In the genomic region with DNA sequence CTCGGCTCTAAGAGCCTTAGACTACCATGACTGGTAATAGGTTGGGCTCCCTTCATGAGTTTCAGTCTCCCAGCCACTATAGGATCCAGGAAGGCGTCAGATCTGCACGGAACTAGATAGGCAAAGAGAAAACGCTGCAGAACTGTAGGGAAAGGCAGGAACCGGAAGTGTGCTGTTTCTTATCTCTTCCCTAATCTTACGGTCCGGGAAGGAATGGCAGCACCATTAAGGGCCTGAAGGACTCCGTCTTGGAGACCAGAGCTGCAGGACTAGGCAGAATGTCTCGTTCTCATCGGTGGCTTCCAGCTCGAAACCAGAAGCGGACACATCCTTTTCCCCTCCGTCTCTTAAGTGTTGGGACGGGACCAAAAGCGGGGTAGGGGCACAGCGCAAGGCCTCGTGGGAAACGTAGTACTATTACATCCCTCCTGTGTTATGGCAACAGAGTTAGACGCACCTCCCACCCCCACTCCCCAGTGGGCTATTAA, we compare ENCODE assay signal across 8 mouse cellular contexts. TPM values are rescaled to one million over a fixed set of nuclear protein-coding genes. Genes with fewer than 3 reads are reported as not detected.
DNase-seq lines count a peak whose midpoint lies in the region; ATAC-seq lines count a peak whose summit lies in the region.

No protein-coding gene starts in this region.

- H3K36me3 ChIP-seq in intestine, embryonic 16.5 days (ENCODE audit: control insufficient read depth, insufficient read depth, low read length) = peaks cover 6% of the 10 kb centered on the region; the same call in 1 of the 2 replicates

- DNase-seq in adrenal gland, postnatal 25 days = peak; percentile 59
- peak; percentile 71 for DNase-seq in embryo, embryonic 9.5 days (ENCODE audit: extremely low spot score)
- peak; percentile 52 for DNase-seq in left cerebral cortex, postnatal 4 days
- DNase-seq in mesoderm, embryonic 11.5 days (ENCODE audit: low read depth, low spot score) = peak; percentile 66
- peak; percentile 69 for DNase-seq in right cerebral cortex, postnatal 25 days
- DNase-seq in urinary bladder, postnatal 36 days (ENCODE audit: low spot score in 2 of 2) = peak; percentile 57 to 65

- peak overlapping the region; percentile 88 for H3K27ac ChIP-seq in intestine, embryonic 16.5 days (ENCODE audit: low read length)

- ATAC-seq in granulocyte monocyte progenitor cell, adult 5-6 weeks (replicated peaks; ENCODE audit: poor library complexity, severe bottlenecking) = peak; percentile 75
- peak; percentile 90 for ATAC-seq in intestine, embryonic 16.5 days

- no peaks in the 10 kb centered on the region for H3K27me3 ChIP-seq in intestine, embryonic 16.5 days (replicated peaks; ENCODE audit: control insufficient read depth, insufficient read depth, low read length)

- WGBS in intestine, embryonic 16.5 days = 5% methylated on average over 19 of the region's 19 CpGs

- intact Hi-C loops in left cerebral cortex, postnatal 4 days (cut with DNase I) = no loop called here

- no peaks in the 10 kb centered on the region for H3K9me3 ChIP-seq in intestine, embryonic 16.5 days (ENCODE audit: control insufficient read depth, low read length)

- peak overlapping the region; percentile 70 for H3K4me2 ChIP-seq in intestine, embryonic 16.5 days (ENCODE audit: low read depth, low read length)

- H3K4me1 ChIP-seq in intestine, embryonic 16.5 days (ENCODE audit: control insufficient read depth, insufficient read depth, low read length) = peaks cover 4% of the 10 kb centered on the region

- peak overlapping the region; percentile 56 for H3K4me3 ChIP-seq in intestine, embryonic 16.5 days (ENCODE audit: low read length)

- peak overlapping the region; percentile 79 for H3K9ac ChIP-seq in intestine, embryonic 16.5 days (ENCODE audit: low read depth, low read length)

RNA-seq across cellular contexts. Expression of a gene that starts 11.9 kb away (rescaled TPM):
- 829 and 881 TPM in 2 replicates for total RNA-seq in adrenal gland, postnatal 25 days (2021)
- total RNA-seq in granulocyte monocyte progenitor cell, adult 5-6 weeks (2014; fragmentation: Nextera tagmentation) = 2,621 and 2,837 TPM in 2 replicates
- 1,142 and 1,421 TPM in 2 replicates for total RNA-seq in granulocyte monocyte progenitor cell, adult 5-6 weeks (2017)
- 904 and 1,023 TPM in 2 replicates for polyA plus RNA-seq in intestine, embryonic 16.5 days (2015; fragmentation: Nextera tagmentation; extraction: Ambion mirVana)
- total RNA-seq in left cerebral cortex, postnatal 4 days (2021) = 100 to 1,000 TPM; 784 to 787 TPM

RNA-seq across cellular contexts. Expression of a gene that starts 12.6 kb away (rescaled TPM):
- 13.6 and 17.5 TPM in 2 replicates for total RNA-seq in adrenal gland, postnatal 25 days (2021)
- total RNA-seq in granulocyte monocyte progenitor cell, adult 5-6 weeks (2014; fragmentation: Nextera tagmentation) = 26.6 and 32.4 TPM in 2 replicates
- 4.8 and 8.1 TPM in 2 replicates for total RNA-seq in granulocyte monocyte progenitor cell, adult 5-6 weeks (2017)
- 13.3 and 13.5 TPM in 2 replicates for polyA plus RNA-seq in intestine, embryonic 16.5 days (2015; fragmentation: Nextera tagmentation; extraction: Ambion mirVana)
- 10 to 100 TPM; 13.1 to 13.7 TPM for total RNA-seq in left cerebral cortex, postnatal 4 days (2021)

RNA-seq across cellular contexts. Expression of a gene that starts 17.0 kb away (rescaled TPM):
- 0.18 and 0.29 TPM in 2 replicates for total RNA-seq in adrenal gland, postnatal 25 days (2021)
- total RNA-seq in granulocyte monocyte progenitor cell, adult 5-6 weeks (2014; fragmentation: Nextera tagmentation) = 0.92 and 0.95 TPM in 2 replicates
- total RNA-seq in granulocyte monocyte progenitor cell, adult 5-6 weeks (2017) = 0.26 and 0.88 TPM in 2 replicates
- 0.18 and 0.27 TPM in 2 replicates for polyA plus RNA-seq in intestine, embryonic 16.5 days (2015; fragmentation: Nextera tagmentation; extraction: Ambion mirVana)
- 1 to 10 TPM; 1.2 to 1.6 TPM for total RNA-seq in left cerebral cortex, postnatal 4 days (2021)

RNA-seq across cellular contexts. Expression of a gene that starts 29.2 kb away (rescaled TPM):
- 3.6 and 3.7 TPM in 2 replicates for total RNA-seq in adrenal gland, postnatal 25 days (2021)
- 3.4 and 3.6 TPM in 2 replicates for total RNA-seq in granulocyte monocyte progenitor cell, adult 5-6 weeks (2014; fragmentation: Nextera tagmentation)
- 2.5 and 3.1 TPM in 2 replicates for total RNA-seq in granulocyte monocyte progenitor cell, adult 5-6 weeks (2017)
- polyA plus RNA-seq in intestine, embryonic 16.5 days (2015; fragmentation: Nextera tagmentation; extraction: Ambion mirVana) = 2.2 and 2.9 TPM in 2 replicates
- total RNA-seq in left cerebral cortex, postnatal 4 days (2021) = 10 to 100 TPM in 1 of 2 experiments, 1 to 10 TPM in 1; 9.9 to 10.2 TPM

RNA-seq across cellular contexts. Expression of a gene that starts 55.4 kb away (rescaled TPM):
- 12.8 and 13.1 TPM in 2 replicates for total RNA-seq in adrenal gland, postnatal 25 days (2021)
- 5.9 and 8.6 TPM in 2 replicates for total RNA-seq in granulocyte monocyte progenitor cell, adult 5-6 weeks (2014; fragmentation: Nextera tagmentation)
- 7.6 and 7.8 TPM in 2 replicates for total RNA-seq in granulocyte monocyte progenitor cell, adult 5-6 weeks (2017)
- 7.8 TPM in 2 replicates for polyA plus RNA-seq in intestine, embryonic 16.5 days (2015; fragmentation: Nextera tagmentation; extraction: Ambion mirVana)
- 10 to 100 TPM; 17.5 to 17.8 TPM for total RNA-seq in left cerebral cortex, postnatal 4 days (2021)

Comparison
In these comparisons a context has a peak if more than half of its experiments do, and no peak if none do; other contexts are left out.
1. Peak in every context shown above with its lines: DNase-seq, ATAC-seq, H3K4me3 ChIP-seq and H3K27ac ChIP-seq.